Mouse (Mus musculus): ENCODE results near the gene Tenm3.

GRCm38 (mm10) chr8:48240917-48241531 lies 602.7 kb downstream of the Tenm3 start:
- TF ChIP-seq POLR2A (IDR thresholded peaks at IDR 0.05; ENCODE audit: low read depth, low read length) (no peak), CTCF (IDR thresholded peaks at IDR 0.05; ENCODE audit: borderline replicate concordance, insufficient read depth, low read length) (no peak)
